Mouse (Mus musculus) heart, postnatal 0 days (tissue): ENCODE measurements around the gene Rbm33. TPM values are rescaled to one million over a fixed set of nuclear protein-coding genes. Genes with fewer than 3 reads are reported as not detected.

ENCODE experiments used
- ATAC-seq: fragments of 200-750 bp; cut with Nextera tagmentation; 2 replicates; pipeline ENCODE4 v1.8.0; 2017; ENCODE audit warnings: low read depth, moderate number of reproducible peaks, moderate library complexity; ENCODE audit not compliant: insufficient read depth
- DNase-seq: peaks from one replicate; pipeline ENCODE4 v3.0.0-alpha.2; 2016; ENCODE audit warnings: low spot score
- H3K27ac ChIP-seq: fragments of 300-500 bp; sonication (generic); 2 replicates; pipeline ENCODE4 v1.5.1; 2014; ENCODE audit warnings: low read depth, mild to moderate bottlenecking
- H3K27me3 ChIP-seq: fragments of 300-500 bp; sonication (generic); 2 replicates; pipeline ENCODE4 v1.6.1; 2014; ENCODE audit warnings: low read length, mixed read lengths; ENCODE audit not compliant: control insufficient read depth, insufficient read depth
- H3K36me3 ChIP-seq: fragments of 300-500 bp; sonication (generic); replicated peaks from 2 replicates; pipeline ENCODE4 v1.6.1; 2014; ENCODE audit warnings: low read length, mixed read lengths; ENCODE audit not compliant: control insufficient read depth, insufficient read depth
- H3K4me1 ChIP-seq: fragments of 300-500 bp; sonication (generic); 2 replicates; pipeline ENCODE4 v1.6.1; 2014; ENCODE audit warnings: antibody characterized with exemption; ENCODE audit not compliant: control insufficient read depth, insufficient read depth
- H3K4me2 ChIP-seq: fragments of 300-500 bp; sonication (generic); 2 replicates; pipeline ENCODE4 v1.6.1; 2014; ENCODE audit warnings: low read depth, mild to moderate bottlenecking, low read length, moderate library complexity
- H3K4me3 ChIP-seq: fragments of 300-500 bp; sonication (generic); 2 replicates; pipeline ENCODE4 v1.5.1; 2014; ENCODE audit warnings: low read depth, low read length
- H3K9ac ChIP-seq: fragments of 300-500 bp; sonication (generic); replicated peaks from 2 replicates; pipeline ENCODE4 v1.6.1; 2014; ENCODE audit warnings: low read depth, low read length, mixed read lengths
- H3K9me3 ChIP-seq: fragments of 300-500 bp; sonication (generic); replicated peaks from 2 replicates; pipeline ENCODE4 v1.6.1; 2016; ENCODE audit warnings: low read length; ENCODE audit not compliant: control insufficient read depth
- CTCF ChIP-seq: IDR thresholded peaks from 2 replicates; pipeline ENCODE4 v1.5.1; 2016; ENCODE audit warnings: antibody characterized with exemption, control low read depth, low read depth
- EP300 ChIP-seq: IDR thresholded peaks from 2 replicates; pipeline ENCODE4 v1.6.1; 2016; ENCODE audit warnings: antibody characterized with exemption, low read depth
- WGBS: fragments of 180-500 bp; shearing (Covaris S2); extraction: QIAGEN DNeasy Blood & Tissue Kit; methylation state at CpG from one replicate; pipeline ENCODE4 v1.1.7; 2014; 5-methylcytosine and 5-hydroxymethylcytosine counted together
- polyA plus RNA-seq: library from polyadenylated mRNA; unstranded; fragments of >200 nt; fragmentation: Nextera tagmentation; extraction: Ambion mirVana; gene quantifications from 2 replicates; pipeline ENCODE4 v1.2.1, GENCODE M21; 2015
- total RNA-seq: library from RNA; depleted of rRNA; stranded (reverse); fragments of >200 nt; gene quantifications from 2 replicates; pipeline ENCODE4 v1.2.3, GENCODE M21; 2014; ENCODE audit warnings: low replicate concordance

Gene Rbm33
- total and polyA plus RNA-seq, 2 experiments from 2014 or later: 6.6 to 17.1 TPM

DNA sequence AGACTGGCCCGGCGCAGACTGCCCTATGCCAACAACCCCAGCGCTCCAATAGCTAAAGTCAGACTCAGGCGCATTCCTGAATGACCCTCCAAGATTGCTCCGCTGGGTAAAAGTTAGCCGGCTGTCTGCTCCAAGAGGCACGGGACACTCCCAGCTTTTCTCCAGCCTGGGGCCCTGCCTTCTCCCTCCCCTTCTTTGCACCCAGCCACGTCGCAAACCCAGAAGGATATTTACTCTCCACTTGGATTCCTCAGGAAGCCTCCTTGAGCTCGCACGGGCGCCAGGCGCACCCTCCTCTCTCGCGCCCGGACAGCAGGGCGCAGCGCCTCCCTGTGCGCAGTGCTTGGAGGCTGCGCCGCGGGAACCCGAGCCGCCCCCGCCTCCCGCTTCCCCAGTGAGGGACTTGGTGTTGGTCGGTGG is 141.9 kb downstream of the Rbm33 start:
- DNase-seq (no peak), ATAC-seq (no peak)
- Histone ChIP-seq H3K27me3 (peaks cover 84% of the 10 kb centered on the region), H3K4me2 (peak overlapping the region; percentile 54; the same call in 1 of the 2 replicates), H3K9me3 (no peaks in the 10 kb centered on the region), H3K4me3 (peak overlapping the region; percentile 38; the same call in 1 of the 2 replicates), H3K36me3 (no peaks in the 10 kb centered on the region), H3K27ac (no peak overlapping the region), H3K9ac (no peak overlapping the region), H3K4me1 (peaks cover 6% of the 10 kb centered on the region; the same call in 1 of the 2 replicates)
- 2% methylated on average over 27 of the region's 27 CpGs for WGBS
- TF ChIP-seq CTCF: no peak
- no peak for TF ChIP-seq EP300

DNA sequence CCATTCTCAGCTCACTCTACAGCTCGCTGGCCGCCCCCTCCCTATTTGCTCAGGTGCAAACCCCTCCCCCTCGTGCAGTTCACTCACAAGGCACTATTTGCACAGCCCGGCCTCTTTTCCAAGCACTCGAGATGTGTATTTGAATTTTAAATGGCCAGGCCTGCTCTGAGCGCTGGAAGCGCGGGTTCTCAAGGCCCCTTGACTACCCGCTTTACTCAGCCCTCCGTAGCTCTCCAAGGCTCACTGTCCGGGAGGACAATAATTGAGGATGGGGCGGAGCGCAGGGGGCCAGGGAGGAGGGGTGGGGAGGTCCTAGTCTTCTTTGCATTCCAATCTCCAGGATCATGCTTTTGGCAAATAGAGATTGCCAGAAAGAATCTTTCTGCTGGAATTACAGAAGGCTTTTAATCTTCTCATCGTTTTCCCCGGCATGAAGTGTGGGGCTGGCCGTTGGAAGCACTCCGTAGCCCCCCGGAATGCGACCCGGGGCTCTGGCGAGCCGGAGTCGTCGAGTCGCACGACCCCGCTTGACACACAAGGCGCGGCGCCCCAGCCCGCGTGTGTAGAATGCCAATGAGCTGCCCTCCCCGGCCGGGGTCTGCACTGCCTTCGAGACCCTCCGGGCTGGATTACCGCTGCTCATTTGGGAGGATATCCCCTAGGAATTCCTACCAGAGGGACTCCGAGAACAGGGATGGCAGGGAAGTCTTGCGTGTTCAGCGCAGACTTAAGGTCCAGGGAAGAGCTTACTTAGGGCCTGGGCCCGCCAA is 142.7 kb downstream of the Rbm33 start:
- H3K9ac ChIP-seq: no peak overlapping the region
- peaks cover 93% of the 10 kb centered on the region for H3K27me3 ChIP-seq
- no peak for ATAC-seq
- no peak overlapping the region for H3K27ac ChIP-seq
- H3K9me3 ChIP-seq: no peaks in the 10 kb centered on the region
- no peak overlapping the region for H3K4me3 ChIP-seq
- no peak overlapping the region for H3K4me2 ChIP-seq
- H3K36me3 ChIP-seq: no peaks in the 10 kb centered on the region
- TF ChIP-seq CTCF (no peak), EP300 (no peak)
- no peak for DNase-seq
- H3K4me1 ChIP-seq: peaks cover 6% of the 10 kb centered on the region; the same call in 1 of the 2 replicates
- 2% methylated on average over 41 of the region's 41 CpGs for WGBS

DNA sequence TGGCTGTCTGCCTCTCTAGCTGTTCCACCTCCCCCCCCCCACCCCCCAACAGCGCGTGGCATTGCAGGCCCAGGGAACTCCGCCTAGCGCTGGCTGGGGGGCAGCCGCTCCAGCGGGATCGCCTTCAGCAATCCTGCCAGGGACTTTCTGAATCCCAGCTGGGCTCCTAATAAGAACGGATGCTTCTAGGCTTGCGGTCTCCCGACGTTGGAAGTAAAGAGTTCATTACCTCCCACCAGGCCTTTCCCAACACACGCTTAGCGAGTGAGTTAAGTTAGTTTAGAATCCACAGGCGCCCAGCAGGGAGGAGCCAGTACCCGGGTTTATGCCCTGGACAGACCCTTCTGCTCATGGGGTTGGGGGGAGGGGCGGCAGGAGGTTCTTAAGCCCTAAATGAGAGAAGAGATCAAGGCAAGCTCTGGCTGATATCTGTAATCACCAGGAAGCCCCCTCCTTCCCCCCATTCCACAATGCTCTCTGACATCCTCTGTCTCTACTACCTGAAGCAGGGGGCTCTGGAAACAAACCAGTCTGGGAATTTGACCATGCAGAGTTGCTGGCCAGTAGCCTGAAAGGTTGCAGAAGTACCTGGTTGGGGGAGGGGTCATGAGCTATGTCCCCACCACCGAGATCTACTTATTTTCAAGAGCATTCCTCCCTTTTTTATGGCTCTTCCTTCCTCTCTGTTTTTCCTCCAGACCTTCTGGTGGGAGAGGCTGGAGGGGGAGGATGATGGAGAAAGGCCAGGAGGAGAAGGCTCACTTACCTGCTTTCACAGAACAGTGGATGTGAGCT is 143.8 kb downstream of the Rbm33 start:
- no peak overlapping the region for H3K9ac ChIP-seq
- 2% methylated on average over 17 of the region's 17 CpGs for WGBS
- peaks cover 99% of the 10 kb centered on the region for H3K27me3 ChIP-seq
- no peaks in the 10 kb centered on the region for H3K36me3 ChIP-seq
- no peak overlapping the region for H3K4me3 ChIP-seq
- peaks cover 6% of the 10 kb centered on the region; the same call in 1 of the 2 replicates for H3K4me1 ChIP-seq
- no peak overlapping the region for H3K4me2 ChIP-seq
- no peak overlapping the region for H3K27ac ChIP-seq
- ATAC-seq (no peak), DNase-seq (no peak)
- TF ChIP-seq EP300 (no peak), CTCF (no peak)
- no peaks in the 10 kb centered on the region for H3K9me3 ChIP-seq

DNA sequence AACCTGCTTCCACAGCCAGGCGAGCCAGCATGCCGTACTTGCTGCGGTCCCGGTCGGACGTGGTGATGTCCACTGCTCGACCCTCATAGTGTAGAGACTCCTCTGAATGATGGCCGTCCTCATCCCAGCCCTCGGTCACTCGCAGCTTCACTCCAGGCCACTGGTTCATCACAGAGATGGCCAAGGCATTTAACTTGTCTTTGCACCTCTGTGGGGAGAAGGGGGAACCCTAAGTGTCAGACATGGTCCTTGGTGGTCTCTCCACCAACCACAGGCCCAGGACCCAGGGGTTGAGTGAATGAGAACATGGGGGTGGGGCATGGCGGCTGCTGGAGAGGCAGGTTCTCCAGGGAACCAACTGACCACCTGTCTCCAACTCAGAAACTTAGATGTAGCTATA is 144.5 kb downstream of the Rbm33 start:
- no peaks in the 10 kb centered on the region for H3K36me3 ChIP-seq
- 15% methylated on average over 11 of the region's 11 CpGs for WGBS
- no peak for ATAC-seq
- peaks cover 6% of the 10 kb centered on the region; the same call in 1 of the 2 replicates for H3K4me1 ChIP-seq
- no peak for TF ChIP-seq EP300
- TF ChIP-seq CTCF: no peak
- H3K27me3 ChIP-seq: peaks cover 99% of the 10 kb centered on the region
- DNase-seq: no peak
- no peak overlapping the region for H3K9ac ChIP-seq
- no peak overlapping the region for H3K4me3 ChIP-seq
- H3K4me2 ChIP-seq: no peak overlapping the region
- no peak overlapping the region for H3K27ac ChIP-seq
- no peaks in the 10 kb centered on the region for H3K9me3 ChIP-seq

DNA sequence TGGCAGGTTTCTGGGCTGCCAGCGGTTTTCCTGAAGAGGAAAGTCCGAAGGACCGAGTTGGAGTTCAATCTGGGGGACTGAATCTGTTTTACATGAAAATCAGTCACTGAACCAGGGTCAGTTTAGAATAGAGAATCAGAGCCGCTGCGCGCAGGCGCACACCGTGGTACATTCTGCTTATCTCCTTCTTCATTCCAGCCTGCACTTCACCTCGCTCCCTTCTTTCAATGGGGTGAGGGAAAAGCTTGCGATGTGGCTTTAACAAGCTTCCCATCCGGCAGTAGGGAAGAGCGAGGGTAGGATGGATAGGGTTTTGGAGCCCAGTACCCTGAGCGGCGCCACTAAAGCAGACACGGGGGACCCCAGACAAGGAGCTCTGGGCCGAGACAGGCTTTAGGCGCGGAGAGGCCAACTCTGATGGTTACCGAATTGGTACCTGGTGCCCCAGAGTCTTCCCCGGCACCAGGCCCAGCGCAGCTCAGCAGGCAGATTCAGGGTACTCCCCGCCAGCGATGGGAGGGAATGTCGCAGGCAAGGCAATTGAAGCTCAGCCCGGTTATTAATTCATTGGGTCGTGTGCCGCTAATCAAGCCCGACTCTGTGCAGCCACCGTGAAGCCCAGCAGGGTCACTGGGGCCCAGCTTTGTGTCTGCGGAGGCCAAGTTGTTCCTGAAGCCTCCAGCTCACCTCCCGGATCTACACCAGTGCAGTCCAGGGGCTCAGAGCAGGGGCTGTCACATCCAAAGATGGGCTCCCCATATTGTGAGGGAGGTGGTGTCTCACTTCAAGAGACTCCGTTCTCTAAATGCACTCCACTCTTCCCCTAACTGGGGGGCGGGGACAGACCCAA is 146.0 kb downstream of the Rbm33 start:
- Histone ChIP-seq H3K4me1 (peaks cover 5% of the 10 kb centered on the region; the same call in 1 of the 2 replicates), H3K4me2 (no peak overlapping the region), H3K4me3 (no peak overlapping the region), H3K27me3 (peaks cover 100% of the 10 kb centered on the region), H3K9ac (no peak overlapping the region), H3K36me3 (no peaks in the 10 kb centered on the region), H3K27ac (no peak overlapping the region), H3K9me3 (no peaks in the 10 kb centered on the region)
- ATAC-seq (no peak), DNase-seq (no peak)
- TF ChIP-seq CTCF (no peak), EP300 (no peak)
- 2% methylated on average over 33 of the region's 33 CpGs for WGBS
